Mouse (Mus musculus) limb, embryonic 11.5 days (tissue): ENCODE data around the gene Mib2. TPM values are rescaled to one million over a fixed set of nuclear protein-coding genes. Genes with fewer than 3 reads are reported as not detected.
A peak's percentile ranks its signal among the peaks of the same experiment; 100 is the strongest.
"Not testable (repeated sequence)": the region's sequence is repeated elsewhere in the genome, so short reads cannot be mapped to it uniquely, and the experiment has no call there.

ENCODE experiments used
- ATAC-seq: fragments of 200-750 bp; cut with Nextera tagmentation; 2 replicates; pipeline ENCODE4 v1.8.0; 2017; ENCODE audit warnings: low read depth; ENCODE audit not compliant: insufficient number of reproducible peaks, low FRiP score, low TSS enrichment
- DNase-seq: peaks from one replicate; pipeline ENCODE4 v3.0.0-alpha.2; 2015; ENCODE audit warnings: low spot score
- H3K27ac ChIP-seq: fragments of 300-500 bp; sonication (generic); replicated peaks from 2 replicates; pipeline ENCODE4 v1.5.1; 2014; ENCODE audit warnings: low read depth, mild to moderate bottlenecking, low read length
- H3K27me3 ChIP-seq: fragments of 300-500 bp; sonication (generic); 2 replicates; pipeline ENCODE4 v1.6.1; 2014; ENCODE audit warnings: mild to moderate bottlenecking, low read length, mixed read lengths; ENCODE audit not compliant: control insufficient read depth, insufficient read depth
- H3K36me3 ChIP-seq: fragments of 300-500 bp; sonication (generic); 2 replicates; pipeline ENCODE4 v1.6.1; 2014; ENCODE audit warnings: mild to moderate bottlenecking, low read length, moderate library complexity, mixed read lengths; ENCODE audit not compliant: control insufficient read depth, insufficient read depth
- H3K4me1 ChIP-seq: fragments of 300-500 bp; sonication (generic); 2 replicates; pipeline ENCODE4 v1.6.1; 2014; ENCODE audit warnings: low read length, mixed read lengths; ENCODE audit not compliant: control insufficient read depth, insufficient read depth
- H3K4me2 ChIP-seq: fragments of 300-500 bp; sonication (generic); 2 replicates; pipeline ENCODE4 v1.6.1; 2014; ENCODE audit warnings: low read depth, mild to moderate bottlenecking, moderate library complexity; ENCODE audit not compliant: severe bottlenecking
- H3K4me3 ChIP-seq: fragments of 300-500 bp; sonication (generic); 2 replicates; pipeline ENCODE4 v1.5.1; 2014; ENCODE audit warnings: low read depth, low read length
- H3K9ac ChIP-seq: fragments of 300-500 bp; sonication (generic); 2 replicates; pipeline ENCODE4 v1.6.1; 2014; ENCODE audit warnings: mild to moderate bottlenecking, low read length
- H3K9me3 ChIP-seq: fragments of 300-500 bp; sonication (generic); 2 replicates; pipeline ENCODE4 v1.6.1; 2016; ENCODE audit warnings: low read length; ENCODE audit not compliant: control insufficient read depth
- WGBS: fragments of 180-500 bp; shearing (Covaris S2); extraction: QIAGEN DNeasy Blood & Tissue Kit; methylation state at CpG from one replicate; pipeline ENCODE4 v1.1.7; 2014; 5-methylcytosine and 5-hydroxymethylcytosine counted together
- polyA plus RNA-seq: library from polyadenylated mRNA; unstranded; fragments of >200 nt; fragmentation: Nextera tagmentation; extraction: Ambion mirVana; gene quantifications from 2 replicates; pipeline ENCODE4 v1.2.1, GENCODE M21; 2014

Gene Mib2
- polyA plus RNA-seq, 1 experiment from 2014 or later, result 16.6 TPM

DNA sequence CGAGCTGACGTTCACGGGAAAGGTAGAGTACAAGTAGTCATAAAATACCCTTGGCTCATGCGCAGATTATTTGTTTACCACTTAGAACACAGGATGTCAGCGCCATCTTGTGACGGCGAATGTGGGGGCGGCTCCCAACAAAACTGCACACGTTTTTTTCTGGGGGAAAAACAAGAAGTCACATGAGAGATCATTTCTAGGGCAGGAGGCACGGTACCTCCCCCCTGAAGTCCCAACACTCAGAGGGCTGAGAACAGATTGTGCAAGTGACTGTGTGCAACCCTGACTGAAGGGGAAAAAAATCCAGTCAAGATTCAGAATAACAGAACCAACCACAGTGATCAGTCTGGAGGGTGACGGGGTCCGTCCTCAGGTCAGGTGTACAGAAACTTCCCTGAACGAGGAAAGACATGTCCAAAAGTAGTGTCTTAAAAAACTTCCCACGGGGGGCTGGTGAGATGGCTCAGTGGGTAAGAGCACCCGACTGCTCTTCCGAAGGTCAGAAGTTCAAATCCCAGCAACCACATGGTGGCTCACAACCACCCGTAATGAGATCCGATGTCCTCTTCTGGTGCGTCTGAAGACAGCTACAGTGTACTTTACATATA is 14.8 kb upstream of the Mib2 start:
- not testable (repeated sequence) for H3K27ac ChIP-seq, DNase-seq
- 87% methylated on average over 16 of the region's 19 CpGs for WGBS

DNA sequence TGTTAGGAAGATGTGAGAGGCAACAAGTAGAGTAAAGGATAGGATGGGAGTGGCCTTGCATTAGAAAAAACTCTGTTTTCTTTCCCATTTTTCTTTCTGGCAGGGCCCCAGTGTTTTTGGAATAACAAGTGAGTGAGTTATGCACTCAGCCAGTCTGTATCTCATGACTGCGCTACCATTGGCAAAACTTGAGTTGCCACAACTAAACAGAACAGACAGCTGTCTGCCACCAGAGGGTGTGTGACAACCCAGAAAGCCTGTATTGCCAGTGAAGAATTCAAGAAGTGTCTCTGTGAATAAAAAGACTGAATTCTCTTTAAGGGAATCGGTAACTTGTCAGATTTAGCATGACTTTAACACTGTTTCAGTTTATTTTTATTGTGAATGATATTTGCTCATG is 7.0 kb upstream of the Mib2 start:
- WGBS, result 93% methylated on average over 2 of the region's 2 CpGs
- no peaks in the 10 kb centered on the region for H3K9me3 ChIP-seq
- ATAC-seq, result no peak

More for the DNA sequence above, 14.8 kb upstream of the Mib2 start:
- not testable (repeated sequence) for H3K36me3 ChIP-seq, H3K9me3 ChIP-seq, H3K4me1 ChIP-seq, H3K27me3 ChIP-seq, H3K4me3 ChIP-seq, ATAC-seq, H3K9ac ChIP-seq, H3K4me2 ChIP-seq

DNA sequence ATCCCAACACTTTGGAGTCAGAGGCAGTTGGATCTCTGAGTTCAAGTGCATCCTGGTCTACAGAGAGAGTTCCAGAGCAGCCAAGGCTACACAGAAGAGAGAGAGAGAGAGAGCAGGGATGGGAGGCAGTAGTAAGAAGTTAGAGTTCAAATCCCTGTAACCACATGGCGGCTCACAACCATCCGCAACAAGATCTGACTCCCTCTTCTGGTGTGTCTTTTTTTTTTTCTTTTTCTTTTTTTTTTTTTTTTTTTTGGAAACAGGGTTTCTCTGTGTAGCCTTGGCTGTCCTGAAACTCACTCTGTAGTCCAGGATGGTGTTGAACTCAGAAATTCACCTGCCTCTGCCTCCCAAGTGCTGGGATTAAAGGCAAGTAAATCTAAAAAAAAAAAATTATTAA is 3.1 kb upstream of the Mib2 start:
- H3K9ac ChIP-seq, result no peak overlapping the region
- no peaks in the 10 kb centered on the region for H3K27me3 ChIP-seq
- no peak overlapping the region for H3K4me3 ChIP-seq
- DNase-seq (no peak), ATAC-seq (no peak)
- H3K27ac ChIP-seq, result no peak overlapping the region
- H3K36me3 ChIP-seq, result no peaks in the 10 kb centered on the region
- WGBS, result 66% methylated on average over 2 of the region's 2 CpGs
- H3K4me1 ChIP-seq, result peaks cover 5% of the 10 kb centered on the region; the same call in 1 of the 2 replicates
- H3K4me2 ChIP-seq, result no peak overlapping the region
- no peaks in the 10 kb centered on the region for H3K9me3 ChIP-seq

More for the DNA sequence above, 7.0 kb upstream of the Mib2 start:
- no peaks in the 10 kb centered on the region for H3K36me3 ChIP-seq
- no peak overlapping the region for H3K9ac ChIP-seq
- H3K4me1 ChIP-seq, result no peaks in the 10 kb centered on the region
- no peaks in the 10 kb centered on the region for H3K27me3 ChIP-seq
- no peak overlapping the region for H3K4me3 ChIP-seq
- no peak for DNase-seq
- H3K27ac ChIP-seq, result no peak overlapping the region
- H3K4me2 ChIP-seq, result no peak overlapping the region

DNA sequence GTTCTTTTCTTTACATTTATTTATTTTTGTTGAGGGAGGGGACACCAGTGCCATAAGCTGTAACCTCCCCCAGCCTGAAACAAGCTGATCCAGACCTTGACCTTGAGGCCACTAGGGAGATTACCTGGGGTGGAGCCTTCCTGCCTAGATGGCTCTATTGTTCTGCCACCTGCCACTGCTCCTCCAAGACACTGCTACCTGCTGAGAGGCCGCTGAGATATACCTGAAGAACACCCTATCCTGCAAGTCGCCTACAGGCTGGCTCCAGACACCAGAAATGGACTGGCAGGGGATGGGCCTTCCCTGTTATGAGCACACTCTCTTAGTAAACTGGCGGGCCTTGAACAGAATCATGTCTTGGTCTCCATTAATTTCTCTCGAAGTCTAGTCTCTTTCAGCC is 1.2 kb upstream of the Mib2 start:
- not testable (repeated sequence) for H3K27ac ChIP-seq, H3K4me1 ChIP-seq, H3K9ac ChIP-seq, DNase-seq, H3K27me3 ChIP-seq, H3K9me3 ChIP-seq, ATAC-seq, H3K4me3 ChIP-seq, H3K4me2 ChIP-seq, H3K36me3 ChIP-seq
- 62% methylated on average over 4 of the region's 4 CpGs for WGBS

DNA sequence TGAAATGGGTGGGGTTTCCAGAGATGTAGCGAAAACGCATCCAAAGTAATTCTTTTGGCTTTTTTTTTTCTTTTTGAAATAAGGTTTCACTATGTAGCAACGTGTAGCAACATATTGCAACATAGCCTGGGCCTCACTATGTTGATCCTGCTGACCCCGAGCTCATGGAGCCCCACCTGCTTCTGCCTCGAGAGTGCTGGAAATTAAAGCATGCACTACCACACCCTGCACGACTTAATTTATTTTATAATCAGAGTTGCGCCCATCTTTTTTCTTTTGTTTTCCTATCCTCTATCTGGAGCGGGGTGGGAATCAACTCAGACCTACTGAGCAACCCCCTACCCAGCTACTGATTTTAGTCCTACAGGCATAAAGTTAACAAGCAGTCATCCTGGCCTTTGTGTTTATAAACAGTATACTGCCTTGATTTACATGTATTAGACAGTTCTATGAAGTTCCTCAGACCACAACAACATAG is 639 bp upstream of the Mib2 start:
- DNase-seq (no peak), ATAC-seq (peak; percentile 9; the same call in 1 of the 2 replicates)
- WGBS, result 2% methylated on average over 8 of the region's 8 CpGs
- Histone ChIP-seq H3K36me3 (no peaks in the 10 kb centered on the region), H3K9me3 (no peaks in the 10 kb centered on the region), H3K4me1 (peaks cover 5% of the 10 kb centered on the region; the same call in 1 of the 2 replicates), H3K4me2 (peak overlapping the region; percentile 92), H3K9ac (no peak overlapping the region), H3K27me3 (no peaks in the 10 kb centered on the region), H3K27ac (no peak overlapping the region), H3K4me3 (peak overlapping the region; percentile 80)

DNA sequence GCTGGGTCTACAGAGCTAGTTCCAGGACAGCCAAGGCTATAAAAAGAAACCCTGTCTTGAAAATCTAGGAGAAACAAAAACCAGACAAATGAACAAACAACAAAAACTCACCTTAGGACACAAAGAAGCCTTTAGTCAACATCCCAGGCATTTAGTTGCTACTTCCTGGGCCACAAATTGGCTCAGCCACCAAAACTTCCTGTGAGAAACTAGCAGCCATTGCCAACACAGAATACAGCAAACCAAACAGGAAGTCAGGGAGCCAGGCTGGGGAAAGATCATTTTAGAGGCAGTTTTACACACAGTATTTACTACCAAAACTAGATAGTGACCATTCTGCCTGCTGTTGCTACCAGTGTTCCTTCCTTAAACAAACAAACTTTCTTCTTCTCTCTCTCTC is 2.1 kb downstream of the Mib2 start:
- no peak overlapping the region for H3K9ac ChIP-seq
- no peak overlapping the region for H3K4me2 ChIP-seq
- H3K36me3 ChIP-seq, result 0 out of 2 replicates have a peak, but pooled peaks cover 3% of the 10 kb centered on the region
- H3K4me1 ChIP-seq, result peaks cover 5% of the 10 kb centered on the region; the same call in 1 of the 2 replicates
- no peak for DNase-seq
- no peak overlapping the region for H3K4me3 ChIP-seq
- H3K9me3 ChIP-seq, result no peaks in the 10 kb centered on the region
- ATAC-seq, result no peak
- H3K27me3 ChIP-seq, result no peaks in the 10 kb centered on the region
- H3K27ac ChIP-seq, result no peak overlapping the region

DNA sequence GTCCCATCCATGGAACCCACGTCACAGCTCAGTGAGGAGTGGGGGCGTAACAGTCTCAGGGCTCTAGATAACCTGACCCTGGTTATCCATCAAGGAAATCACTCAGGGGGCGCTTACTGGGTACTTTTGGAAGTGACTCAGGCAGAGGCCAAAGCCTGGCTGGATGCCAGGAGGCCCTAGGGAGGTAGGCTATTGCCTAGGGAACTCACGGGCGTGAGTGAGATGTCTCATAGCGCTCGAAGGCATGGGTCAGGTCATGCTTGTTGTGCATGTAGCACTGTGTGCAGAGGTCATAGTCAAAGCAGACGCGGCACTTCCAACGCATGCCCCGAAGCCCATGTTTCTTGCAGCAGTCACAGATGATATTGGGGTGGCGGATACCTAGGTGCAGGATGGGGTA is 8.4 kb downstream of the Mib2 start:
- Histone ChIP-seq H3K9me3 (no peaks in the 10 kb centered on the region), H3K36me3 (0 out of 2 replicates have a peak, but pooled peaks cover 8% of the 10 kb centered on the region), H3K4me3 (no peak overlapping the region), H3K27me3 (peaks cover 4% of the 10 kb centered on the region), H3K4me2 (no peak overlapping the region), H3K27ac (no peak overlapping the region), H3K4me1 (no peaks in the 10 kb centered on the region), H3K9ac (no peak overlapping the region)
- DNase-seq, result no peak
- no peak for ATAC-seq
- 93% methylated on average over 12 of the region's 12 CpGs for WGBS

DNA sequence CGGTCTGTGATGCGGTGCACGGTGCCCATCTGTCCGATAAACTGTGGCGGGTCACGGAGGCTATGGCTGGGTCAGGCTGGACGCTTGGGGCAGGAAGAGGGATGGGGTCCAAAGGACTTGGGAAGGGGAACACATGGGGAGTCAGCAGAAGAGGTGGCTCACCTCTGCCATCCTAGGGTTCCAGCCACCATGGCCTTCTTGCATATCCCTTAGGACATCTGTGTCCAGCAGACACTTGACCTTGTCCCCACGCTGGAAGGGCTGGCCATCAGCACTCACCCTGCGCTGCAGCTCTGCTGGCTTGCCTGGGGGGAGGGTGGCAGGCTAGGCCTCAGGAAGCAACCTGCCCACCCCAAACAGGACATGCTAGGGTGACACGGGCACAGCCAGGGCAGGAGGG is 10.0 kb downstream of the Mib2 start:
- Histone ChIP-seq H3K9ac (no peak overlapping the region), H3K36me3 (0 out of 2 replicates have a peak, but pooled peaks cover 8% of the 10 kb centered on the region), H3K9me3 (no peaks in the 10 kb centered on the region), H3K4me1 (peaks cover 13% of the 10 kb centered on the region), H3K4me3 (no peak overlapping the region), H3K27ac (no peak overlapping the region), H3K4me2 (no peak overlapping the region), H3K27me3 (peaks cover 18% of the 10 kb centered on the region)
- 92% methylated on average over 10 of the region's 10 CpGs for WGBS
- ATAC-seq (no peak), DNase-seq (no peak)
